Comparison of ENCODE assay signal across 9 mouse cellular contexts in genomic region chr11:32222570-32223194, GRCm38 (mm10). TPM values are rescaled to one million over a fixed set of nuclear protein-coding genes. Genes with fewer than 3 reads are reported as not detected.
DNase-seq lines count a peak whose midpoint lies in the region; ATAC-seq and TF ChIP-seq lines count a peak whose summit lies in the region.
"Had no signal": no experiment of that assay in that cellular context is flagged by ENCODE, and none has a peak within 500 bp of the region (broad histone marks: within the 10 kb centered on the region; RNA-seq: fewer than 3 reads in every experiment).

No protein-coding gene starts in this region.

- DNase-seq in cerebellum, adult 9-10 months = peak; percentile 47
- no peak for DNase-seq in cerebellum, postnatal 4 days (ENCODE audit: low spot score in 2 of 2)
- no peak for DNase-seq in ES-E14 (ENCODE audit: low read depth, low spot score)
- DNase-seq in forebrain, embryonic 14.5 days (ENCODE audit: low spot score) = no peak
- DNase-seq in kidney, adult 9 months = peak; percentile 68
- peak; percentile 29 for DNase-seq in lung, postnatal 25 days (ENCODE audit: low spot score)
- DNase-seq in adrenal gland, postnatal 36 days = no peak
- DNase-seq in left cerebral cortex, adult 11 months (ENCODE audit: low spot score) = no peak

- no peak for ATAC-seq in forebrain, embryonic 14.5 days

- in situ Hi-C loops in ES-E14 (cut with MboI; ENCODE audit: low sequenced_read_pairs in 2 of 2, unreplicated experiment in 2 of 2) = no loop called here

- H3K36me3 ChIP-seq in ES-E14 (ENCODE audit: control insufficient read depth, insufficient read depth, low read length, poor library complexity, severe bottlenecking) = no peaks in the 10 kb centered on the region
- no peaks in the 10 kb centered on the region for H3K36me3 ChIP-seq in forebrain, embryonic 14.5 days (ENCODE audit: control insufficient read depth, insufficient read depth, low read length)

- H3K4me1 ChIP-seq in ES-E14 (ENCODE audit: control insufficient read depth in 2 of 2, insufficient read depth in 2 of 2, low read length in 2 of 2, poor library complexity in 1 of 2) = peaks cover 0 to 39% of the 10 kb centered on the region in 2 experiments
- peaks cover 27% of the 10 kb centered on the region for H3K4me1 ChIP-seq in forebrain, embryonic 14.5 days (ENCODE audit: control insufficient read depth, insufficient read depth, low read length)

- WGBS in forebrain, embryonic 14.5 days = 9% methylated on average over 21 of the region's 21 CpGs

- peak overlapping the region; percentile 69 to 84 for H3K4me3 ChIP-seq in ES-E14 (ENCODE audit: insufficient read depth in 1 of 2, low read depth in 1 of 2, low read length in 2 of 2, poor library complexity in 1 of 2, severe bottlenecking in 1 of 2)
- peak overlapping the region; percentile 63 for H3K4me3 ChIP-seq in forebrain, embryonic 14.5 days (ENCODE audit: low read depth, low read length)

- no peak overlapping the region for H3K27ac ChIP-seq in ES-E14 (ENCODE audit: insufficient read depth, low read depth, low read length, poor library complexity, severe bottlenecking)
- no peak overlapping the region for H3K27ac ChIP-seq in forebrain, embryonic 14.5 days (ENCODE audit: low read depth, low read length)
- H3K27ac ChIP-seq: macrophage had no signal

- peak overlapping the region; percentile 99 for H3K4me2 ChIP-seq in forebrain, embryonic 14.5 days (ENCODE audit: low read length)

- H3K27me3 ChIP-seq in forebrain, embryonic 14.5 days (replicated peaks; ENCODE audit: control insufficient read depth, insufficient read depth, low read length) = peaks cover 16% of the 10 kb centered on the region

- H3K9me3 ChIP-seq in ES-E14 (ENCODE audit: control insufficient read depth, insufficient read depth, low read depth, low read length) = no peaks in the 10 kb centered on the region
- no peaks in the 10 kb centered on the region for H3K9me3 ChIP-seq in forebrain, embryonic 14.5 days (replicated peaks; ENCODE audit: control insufficient read depth, low read length)

- peak overlapping the region; percentile 31; the same call in 1 of the 2 replicates for H3K9ac ChIP-seq in ES-E14 (ENCODE audit: insufficient read depth, low read depth, low read length, poor library complexity, severe bottlenecking)
- H3K9ac ChIP-seq in forebrain, embryonic 14.5 days (ENCODE audit: low read length) = peak overlapping the region; percentile 71; the same call in 1 of the 2 replicates

TF ChIP-seq in ES-E14, 5 proteins besides CTCF, POLR2A, EP300 and RAD21:
- TF ChIP-seq MAFK (IDR thresholded peaks at IDR 0.05; ENCODE audit: insufficient read depth, low read depth, low read length) = no peak
- TF ChIP-seq ZNF384 (IDR thresholded peaks at IDR 0.05; ENCODE audit: low read depth, low read length) = no peak

RNA-seq across cellular contexts. Expression of gene Rhbdf1, which starts 0.6 kb away (rescaled TPM):
- total RNA-seq in ES-E14 (2012; rRNA removed) = 24.8 and 58.9 TPM in 2 replicates
- polyA plus RNA-seq in forebrain, embryonic 14.5 days (2014; fragmentation: Nextera tagmentation; extraction: Ambion mirVana) = 9.9 and 13.7 TPM in 2 replicates
- 10 to 100 TPM; 24.7 to 36.8 TPM for total RNA-seq in adrenal gland, postnatal 36 days (2021)

RNA-seq across cellular contexts. Expression of gene Mpg, which starts 3.6 kb away (rescaled TPM):
- total RNA-seq in ES-E14 (2012; rRNA removed) = 30.6 and 32.3 TPM in 2 replicates
- 31.2 and 32.6 TPM in 2 replicates for polyA plus RNA-seq in forebrain, embryonic 14.5 days (2014; fragmentation: Nextera tagmentation; extraction: Ambion mirVana)
- 10 to 100 TPM; 22.1 to 22.7 TPM for total RNA-seq in adrenal gland, postnatal 36 days (2021)

RNA-seq across cellular contexts. Expression of gene Snrnp25, which starts 17.5 kb away (rescaled TPM):
- 79.5 and 85.4 TPM in 2 replicates for total RNA-seq in ES-E14 (2012; rRNA removed)
- polyA plus RNA-seq in forebrain, embryonic 14.5 days (2014; fragmentation: Nextera tagmentation; extraction: Ambion mirVana) = 59.8 and 67.0 TPM in 2 replicates
- 10 to 100 TPM; 14.8 to 19.4 TPM for total RNA-seq in adrenal gland, postnatal 36 days (2021)

RNA-seq across cellular contexts. Expression of gene Il9r, which starts 22.6 kb away (rescaled TPM):
- 0.13 and 0.21 TPM in 2 replicates for total RNA-seq in ES-E14 (2012; rRNA removed)
- not detected in 2 replicates for polyA plus RNA-seq in forebrain, embryonic 14.5 days (2014; fragmentation: Nextera tagmentation; extraction: Ambion mirVana)
- under 1 TPM; 0.26 to 0.96 TPM for total RNA-seq in adrenal gland, postnatal 36 days (2021)
- polyA plus RNA-seq: macrophage had no signal

RNA-seq across cellular contexts. Expression of gene Nprl3, which starts 44.8 kb away (rescaled TPM):
- total RNA-seq in ES-E14 (2012; rRNA removed) = 47.2 and 67.0 TPM in 2 replicates
- polyA plus RNA-seq in forebrain, embryonic 14.5 days (2014; fragmentation: Nextera tagmentation; extraction: Ambion mirVana) = 27.9 and 28.1 TPM in 2 replicates
- total RNA-seq in adrenal gland, postnatal 36 days (2021) = 10 to 100 TPM; 62.9 to 65.2 TPM

Comparison
In these comparisons a context has a peak if more than half of its experiments do, and no peak if none do; other contexts are left out.
1. DNase-seq: peak in cerebellum, adult 9-10 months (single experiment), kidney, adult 9 months (single experiment) and lung, postnatal 25 days (single experiment); none in cerebellum, postnatal 4 days (0 of 2), ES-E14 (single experiment), forebrain, embryonic 14.5 days (single experiment), adrenal gland, postnatal 36 days (0 of 2) and left cerebral cortex, adult 11 months (single experiment).